Mouse (Mus musculus) MEL (cell line): ENCODE measurements around the gene Actbl2. TPM values are rescaled to one million over a fixed set of nuclear protein-coding genes. Genes with fewer than 3 reads are reported as not detected.

Source experiments
- DNase-seq: peaks from one replicate; pipeline ENCODE4 v3.0.0; 2011; ENCODE audit warnings: low read depth, low spot score
- H3K27ac ChIP-seq: 2 replicates; pipeline ENCODE4 v1.5.1; 2012; ENCODE audit warnings: low read depth, mild to moderate bottlenecking, control low read depth, low read length, moderate library complexity; ENCODE audit not compliant: control insufficient read depth
- H3K27me3 ChIP-seq, 2 experiments: fragments of 150-350 bp in 1 of 2; sonication (generic) in 1 of 2; 2 replicates each; pipeline ENCODE4 v1.6.1; 2012; ENCODE audit warnings: low read length in 2 of 2, mild to moderate bottlenecking in 2 of 2, improper control_type of control experiment in 1 of 2, moderate library complexity in 1 of 2; ENCODE audit not compliant: insufficient read depth in 2 of 2, control insufficient read depth in 1 of 2
- H3K36me3 ChIP-seq, 2 experiments: 2 replicates each; pipeline ENCODE4 v1.6.1; 2012 to 2014; ENCODE audit warnings: low read length in 2 of 2, improper control_type of control experiment in 1 of 2, inconsistent platforms in 1 of 2, mild to moderate bottlenecking in 1 of 2; ENCODE audit not compliant: insufficient read depth in 2 of 2, control insufficient read depth in 1 of 2
- H3K4me1 ChIP-seq, 2 experiments: fragments of 150-350 bp in 1 of 2; sonication (generic) in 1 of 2; 2 replicates each; pipeline ENCODE4 v1.6.1; 2012; ENCODE audit warnings: low read length in 2 of 2, improper control_type of control experiment in 1 of 2, mild to moderate bottlenecking in 1 of 2; ENCODE audit not compliant: insufficient read depth in 2 of 2, control insufficient read depth in 1 of 2
- H3K4me3 ChIP-seq, 2 experiments: fragments of 150-350 bp in 1 of 2; sonication (generic) in 1 of 2; 2 replicates each; pipeline ENCODE4 v1.5.1; 2012; ENCODE audit warnings: low read depth in 2 of 2, low read length in 2 of 2, mild to moderate bottlenecking in 2 of 2, moderate library complexity in 2 of 2, control low read depth in 1 of 2, improper control_type of control experiment in 1 of 2; ENCODE audit not compliant: control insufficient read depth in 1 of 2, insufficient read depth in 1 of 2
- H3K79me2 ChIP-seq: 2 replicates; pipeline ENCODE4 v1.6.1; 2012; ENCODE audit warnings: mild to moderate bottlenecking, low read length, moderate library complexity; ENCODE audit not compliant: control insufficient read depth, poor library complexity, insufficient read depth
- H3K9ac ChIP-seq: 2 replicates; pipeline ENCODE4 v1.6.1; 2012; ENCODE audit warnings: low read depth, mild to moderate bottlenecking, control low read depth, low read length, moderate library complexity; ENCODE audit not compliant: control insufficient read depth, poor library complexity, severe bottlenecking
- H3K9me3 ChIP-seq: fragments of 150-350 bp; sonication (generic); replicated peaks from 2 replicates; pipeline ENCODE4 v1.6.1; 2012; ENCODE audit warnings: mild to moderate bottlenecking, low read length, improper control_type of control experiment, moderate library complexity; ENCODE audit not compliant: insufficient read depth
- CHD2 ChIP-seq: IDR thresholded peaks from 2 replicates; pipeline ENCODE4 v1.6.1; 2011; ENCODE audit warnings: low read length, improper control_type of control experiment
- CTCF ChIP-seq, 3 experiments: IDR thresholded peaks in 2 of 3; conservative IDR thresholded peaks in 1 of 3; 2 replicates each; pipeline ENCODE4 v1.5.1; 2011 to 2012; ENCODE audit warnings: low read length in 3 of 3, low read depth in 2 of 3, mild to moderate bottlenecking in 2 of 3, improper control_type of control experiment in 1 of 3, inconsistent platforms in 1 of 3, mixed read lengths in 1 of 3, moderate library complexity in 1 of 3; ENCODE audit not compliant: control insufficient read depth in 1 of 3, insufficient read depth in 1 of 3, poor library complexity in 1 of 3, severe bottlenecking in 1 of 3
- E2F4 ChIP-seq: IDR thresholded peaks from 2 replicates; pipeline ENCODE4 v1.6.1; 2011; ENCODE audit warnings: low read depth, low read length, improper control_type of control experiment, borderline replicate concordance
- ELF1 ChIP-seq: IDR thresholded peaks from 2 replicates; pipeline ENCODE4 v1.6.1; 2014; ENCODE audit warnings: low read depth, mild to moderate bottlenecking, inconsistent platforms, low read length, improper control_type of control experiment, moderate library complexity
- ETS1 ChIP-seq: IDR thresholded peaks from 2 replicates; pipeline ENCODE4 v1.6.1; 2012; ENCODE audit warnings: low read depth, mild to moderate bottlenecking, inconsistent platforms, low read length, improper control_type of control experiment, moderate library complexity
- GABPA ChIP-seq: IDR thresholded peaks from 2 replicates; pipeline ENCODE4 v1.6.1; 2012; ENCODE audit warnings: low read depth, mild to moderate bottlenecking, inconsistent platforms, low read length, improper control_type of control experiment, moderate library complexity
- HCFC1 ChIP-seq: IDR thresholded peaks from 2 replicates; pipeline ENCODE4 v1.6.1; 2012; ENCODE audit warnings: low read depth, mild to moderate bottlenecking, inconsistent platforms, low read length, improper control_type of control experiment, moderate library complexity
- JUND ChIP-seq: IDR thresholded peaks from 2 replicates; pipeline ENCODE4 v1.6.1; 2011; ENCODE audit warnings: low read depth, mild to moderate bottlenecking, improper control_type of control experiment, low read length
- MAX ChIP-seq: IDR thresholded peaks from 2 replicates; pipeline ENCODE4 v1.6.1; 2011; ENCODE audit warnings: low read length, improper control_type of control experiment
- MEF2A ChIP-seq: IDR thresholded peaks from 2 replicates; pipeline ENCODE4 v1.6.1; 2014; ENCODE audit warnings: low read depth, mild to moderate bottlenecking, inconsistent platforms, low read length, improper control_type of control experiment; ENCODE audit not compliant: poor library complexity, insufficient replicate concordance, severe bottlenecking; ENCODE audit errors: extremely low read depth
- MXI1 ChIP-seq: IDR thresholded peaks from 2 replicates; pipeline ENCODE4 v1.6.1; 2011; ENCODE audit warnings: mild to moderate bottlenecking, low read depth, low read length, improper control_type of control experiment
- MYC ChIP-seq: IDR thresholded peaks from 2 replicates; pipeline ENCODE4 v1.6.1; 2011; ENCODE audit warnings: low read depth, mild to moderate bottlenecking, low read length, improper control_type of control experiment, moderate library complexity
- NELFE ChIP-seq: IDR thresholded peaks from 2 replicates; pipeline ENCODE4 v1.6.1; 2011; ENCODE audit warnings: low read depth, low read length, improper control_type of control experiment
- NRF1 ChIP-seq: IDR thresholded peaks from 2 replicates; pipeline ENCODE4 v1.6.1; 2014; ENCODE audit warnings: low read depth, mild to moderate bottlenecking, inconsistent platforms, low read length, improper control_type of control experiment, moderate library complexity; ENCODE audit not compliant: poor library complexity, insufficient read depth, severe bottlenecking
- POLR2AphosphoS5 ChIP-seq: IDR thresholded peaks from 2 replicates; pipeline ENCODE4 v1.6.1; 2012; ENCODE audit warnings: low read depth, borderline replicate concordance, mild to moderate bottlenecking, inconsistent platforms, low read length, moderate library complexity, mixed read lengths
- RAD21 ChIP-seq: IDR thresholded peaks from 2 replicates; pipeline ENCODE4 v1.6.1; 2011; ENCODE audit warnings: mild to moderate bottlenecking, low read depth, low read length, improper control_type of control experiment
- RCOR1 ChIP-seq: IDR thresholded peaks from 2 replicates; pipeline ENCODE4 v1.6.1; 2012; ENCODE audit warnings: low read depth, mild to moderate bottlenecking, inconsistent platforms, low read length, improper control_type of control experiment
- SIN3A ChIP-seq: IDR thresholded peaks from 2 replicates; pipeline ENCODE4 v1.6.1; 2012; ENCODE audit warnings: low read length, improper control_type of control experiment, inconsistent platforms
- SMC3 ChIP-seq: IDR thresholded peaks from 2 replicates; pipeline ENCODE4 v1.6.1; 2011; ENCODE audit warnings: low read depth, low read length, improper control_type of control experiment
- TBP ChIP-seq: IDR thresholded peaks from 2 replicates; pipeline ENCODE4 v1.8.0; 2011; ENCODE audit warnings: low read depth, low read length, improper control_type of control experiment
- ZKSCAN1 ChIP-seq: IDR thresholded peaks from 2 replicates; pipeline ENCODE4 v1.6.1; 2012; ENCODE audit warnings: low read depth, mild to moderate bottlenecking, inconsistent platforms, low read length, improper control_type of control experiment, moderate library complexity
- ZNF384 ChIP-seq: IDR thresholded peaks from 2 replicates; pipeline ENCODE4 v1.6.1; 2012; ENCODE audit warnings: low read depth, mild to moderate bottlenecking, inconsistent platforms, low read length, improper control_type of control experiment
- polyA plus RNA-seq, 2 experiments: library from polyadenylated mRNA; stranded (reverse) in 1 of 2; unstranded in 1 of 2; fragments of >175 nt in 1 of 2; fragments of >200 nt in 1 of 2; gene quantifications; 2 replicates each; pipeline versions ENCODE4 v1.2.1 to v1.2.4; 2012; ENCODE audit warnings: low replicate concordance in 2 of 2, low read depth in 1 of 2; ENCODE audit not compliant: insufficient read length in 2 of 2, insufficient read depth in 1 of 2, missing spikeins in 1 of 2
- total RNA-seq: library from RNA; depleted of rRNA; stranded (reverse); fragments of 300-350 nt; gene quantifications from 2 replicates; pipeline ENCODE4 v1.2.3, GENCODE M21; 2012

Actbl2 gene
- total and polyA plus RNA-seq, 3 experiments, result not detected

DNA sequence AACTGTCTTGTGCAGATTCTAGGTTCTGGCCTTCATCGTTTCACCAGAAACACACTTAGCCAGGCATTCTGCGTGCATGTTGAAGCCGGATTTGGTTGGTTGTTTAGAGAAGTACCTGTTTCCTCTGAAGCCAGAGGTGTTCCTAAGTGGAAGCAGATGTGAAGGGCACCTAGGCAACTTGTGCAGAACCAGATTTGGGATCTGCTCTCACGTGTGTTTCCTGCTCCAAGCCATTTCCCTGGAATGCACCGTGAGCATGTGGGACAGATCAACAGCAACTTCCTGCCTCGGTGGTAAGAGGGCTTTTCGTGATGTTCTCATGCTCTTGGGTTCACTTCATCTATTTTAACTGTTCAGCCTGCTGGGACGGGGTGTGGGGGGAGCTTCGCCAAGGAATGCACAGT lies 18.4 kb upstream of the Actbl2 start:
- Histone ChIP-seq H3K9ac (no peak overlapping the region), H3K4me3 (no peak overlapping the region), H3K27me3 (no peaks in the 10 kb centered on the region; a peak in 1 of 4 replicates), H3K36me3 (no peaks in the 10 kb centered on the region), H3K4me1 (no peaks in the 10 kb centered on the region), H3K27ac (no peak overlapping the region), H3K79me2 (no peaks in the 10 kb centered on the region), H3K9me3 (no peaks in the 10 kb centered on the region; the same call in 1 of the 2 replicates)
- TF ChIP-seq NELFE (no peak), ELF1 (no peak), TBP (no peak), E2F4 (no peak), CTCF (IDR thresholded peaks at IDR 0.05 in 2 of 3, conservative IDR thresholded peaks at IDR 0.05 in 1 of 3; ENCODE audit: control insufficient read depth in 1 of 3, insufficient read depth in 1 of 3, low read depth in 2 of 3, low read length in 3 of 3, poor library complexity in 1 of 3, severe bottlenecking in 1 of 3) (no peak), MEF2A (no peak), HCFC1 (no peak)
- DNase-seq, result no peak

DNA sequence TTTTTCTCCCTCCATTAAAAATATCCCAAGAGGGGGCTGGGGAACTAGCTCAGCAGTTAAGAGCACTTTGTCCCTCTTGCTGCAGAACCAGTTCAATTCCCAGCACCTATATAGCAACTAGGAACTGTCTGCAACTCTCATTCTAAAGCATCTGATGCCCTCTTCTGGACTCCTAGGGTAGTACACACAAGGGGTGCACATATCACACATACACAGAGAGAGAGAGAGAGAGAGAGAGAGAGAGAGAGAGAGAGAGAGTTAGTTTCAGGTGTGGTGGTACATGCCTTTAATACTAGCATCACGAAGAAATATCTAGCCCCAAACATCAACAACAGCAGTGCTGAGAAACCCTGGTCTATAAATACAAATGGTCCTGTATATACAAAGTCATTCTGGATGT lies 17.5 kb upstream of the Actbl2 start:
- Histone ChIP-seq H3K79me2 (no peaks in the 10 kb centered on the region), H3K27me3 (no peaks in the 10 kb centered on the region; a peak in 1 of 4 replicates), H3K4me3 (no peak overlapping the region), H3K4me1 (no peaks in the 10 kb centered on the region), H3K9me3 (no peaks in the 10 kb centered on the region), H3K27ac (no peak overlapping the region), H3K9ac (no peak overlapping the region), H3K36me3 (no peaks in the 10 kb centered on the region)
- no peak for DNase-seq
- no peak for TF ChIP-seq GABPA
- TF ChIP-seq JUND, result no peak
- no peak; the same call in 1 of the 2 replicates for TF ChIP-seq RAD21
- no peak for TF ChIP-seq E2F4
- no peak; a peak in 1 of 6 replicates for TF ChIP-seq CTCF (IDR thresholded peaks at IDR 0.05 in 2 of 3, conservative IDR thresholded peaks at IDR 0.05 in 1 of 3; ENCODE audit: control insufficient read depth in 1 of 3, insufficient read depth in 1 of 3, low read depth in 2 of 3, low read length in 3 of 3, poor library complexity in 1 of 3, severe bottlenecking in 1 of 3)
- TF ChIP-seq CHD2, result no peak
- TF ChIP-seq SIN3A, result no peak
- no peak for TF ChIP-seq POLR2AphosphoS5
- TF ChIP-seq ETS1, result no peak
- no peak for TF ChIP-seq NRF1
- TF ChIP-seq MAX, result no peak
- TF ChIP-seq SMC3, result no peak
- no peak for TF ChIP-seq ZKSCAN1
- TF ChIP-seq NELFE, result no peak
- TF ChIP-seq ELF1, result no peak
- TF ChIP-seq ZNF384, result no peak
- TF ChIP-seq MXI1, result no peak
- no peak for TF ChIP-seq RCOR1
- TF ChIP-seq MYC, result no peak
